Mouse (Mus musculus) brain, embryonic 18.5 days (tissue): ENCODE measurements at regions not wholly inside any gene's neighbourhood (a gene's known extent, or its start where the extent isn't known, plus 50 kb on each side); places are given as distances from the start of the nearest gene placed in this dataset.
A peak's percentile ranks its signal among the peaks of the same experiment; 100 is the strongest.

Experiments used
- DNase-seq: peaks from one replicate; pipeline ENCODE4 v3.0.0-alpha.2; 2012; ENCODE audit warnings: low read depth, low spot score

GRCm38 (mm10) chr10:39250039-39250438, 86.4 kb upstream of the Ccn6 start:
- no peak for DNase-seq

- no peak for DNase-seq
Measured at GRCm38 (mm10) chr10:39248486-39248885, 84.9 kb upstream of the Ccn6 start.

- DNase-seq = no peak
Measured at GRCm38 (mm10) chr10:39246984-39247383, 83.4 kb upstream of the Ccn6 start.

- no peak for DNase-seq
Measured at GRCm38 (mm10) chr10:39245141-39245540, 81.5 kb upstream of the Ccn6 start.

GRCm38 (mm10) chr10:39244061-39244460, 80.5 kb upstream of the Ccn6 start:
- DNase-seq = no peak

GRCm38 (mm10) chr10:39242398-39242797, 78.8 kb upstream of the Ccn6 start:
- DNase-seq = no peak

- no peak for DNase-seq
Measured at GRCm38 (mm10) chr10:39241922-39242321, 78.3 kb upstream of the Ccn6 start.

- no peak for DNase-seq
Measured at GRCm38 (mm10) chr10:39241486-39241885, 77.9 kb upstream of the Ccn6 start.

GRCm38 (mm10) chr10:39240966-39241365, 77.4 kb upstream of the Ccn6 start:
- DNase-seq = no peak

GRCm38 (mm10) chr10:39240178-39240791, 76.7 kb upstream of the Ccn6 start:
- no peak for DNase-seq

- peak; percentile 74 for DNase-seq
Measured at GRCm38 (mm10) chr10:39239498-39240177, 76.0 kb upstream of the Ccn6 start.

- no peak for DNase-seq
Measured at GRCm38 (mm10) chr10:39238596-39238995, 75.0 kb upstream of the Ccn6 start.

GRCm38 (mm10) chr10:39237549-39237948, 74.0 kb upstream of the Ccn6 start:
- DNase-seq = no peak

GRCm38 (mm10) chr10:39233926-39234450, 70.4 kb upstream of the Ccn6 start:
- DNase-seq = no peak

GRCm38 (mm10) chr10:39233191-39233590, 69.6 kb upstream of the Ccn6 start:
- no peak for DNase-seq

GRCm38 (mm10) chr10:39230634-39231410, 67.2 kb upstream of the Ccn6 start:
- no peak for DNase-seq

GRCm38 (mm10) chr10:39229233-39229632, 65.6 kb upstream of the Ccn6 start:
- no peak for DNase-seq

GRCm38 (mm10) chr10:39228027-39228426, 64.4 kb upstream of the Ccn6 start:
- DNase-seq = no peak

- no peak for DNase-seq
Measured at GRCm38 (mm10) chr10:39227499-39227942, 63.9 kb upstream of the Ccn6 start.

- DNase-seq = no peak
Measured at GRCm38 (mm10) chr10:39226518-39226917, 62.9 kb upstream of the Ccn6 start.

GRCm38 (mm10) chr10:39224449-39225094, 61.0 kb upstream of the Ccn6 start:
- no peak for DNase-seq

GRCm38 (mm10) chr10:39221028-39221427, 57.4 kb upstream of the Ccn6 start:
- DNase-seq = no peak
